Mouse (Mus musculus) lung, postnatal 25 days (tissue): ENCODE results near the gene Mier1.
"Not testable (repeated sequence)": the region's sequence is repeated elsewhere in the genome, so short reads cannot be mapped to it uniquely, and the experiment has no call there.

ENCODE experiments used
- DNase-seq: peaks from one replicate; pipeline ENCODE4 v3.0.0; 2022; ENCODE audit warnings: low spot score

Gene Mier1

DNA sequence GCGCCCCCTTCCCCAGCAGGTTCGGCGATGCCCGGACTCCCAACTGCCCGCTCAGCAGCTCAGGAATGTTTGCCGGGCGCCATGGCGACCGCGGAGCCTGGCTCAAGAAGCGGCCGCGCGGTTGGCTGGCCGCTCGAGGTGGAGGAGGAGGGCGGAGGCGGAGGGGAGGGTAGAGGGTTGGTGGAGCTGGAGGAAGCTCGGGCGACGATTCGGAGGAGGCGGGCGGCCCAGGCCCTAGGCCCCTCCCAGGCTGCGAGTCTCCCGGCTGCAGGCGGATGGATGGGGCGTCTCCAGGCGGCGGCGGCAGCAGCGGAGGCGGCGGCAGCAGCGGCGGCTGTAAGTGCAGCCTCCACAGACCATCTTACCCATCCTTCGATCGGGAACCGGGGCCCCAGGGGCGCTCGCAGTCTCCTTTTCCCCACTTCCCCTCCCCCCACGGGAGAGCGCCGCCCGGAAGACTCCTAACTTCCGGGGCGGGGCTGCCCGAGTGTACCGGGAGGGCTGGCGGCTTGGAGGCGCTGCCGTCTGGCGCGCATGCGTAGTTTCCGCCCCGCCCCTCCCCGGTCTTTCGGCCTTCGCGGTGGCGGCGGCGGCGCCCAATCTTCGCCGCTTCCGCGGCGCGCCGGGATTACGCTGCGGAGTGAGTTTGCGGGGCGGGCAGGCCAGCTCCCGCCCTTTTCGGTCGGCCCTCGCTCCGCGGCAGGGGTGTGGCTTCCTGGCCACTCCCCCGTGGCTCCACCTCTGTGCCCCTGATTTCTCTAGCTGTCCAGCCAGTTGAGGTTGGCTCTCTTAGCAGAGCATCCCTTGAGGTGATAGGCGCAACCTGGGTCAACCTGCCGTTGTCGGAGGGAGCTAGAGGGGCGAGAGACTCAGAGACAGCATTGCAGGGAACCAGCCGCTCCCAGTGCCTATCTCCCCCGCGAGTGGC lies at the start of gene Mier1, which contains the start of gene Wdr78:
Mier1 (plus strand) TSS at position 207 of the 928 bp plus-strand sequence.
Wdr78 (minus strand) TSS at position 372 of the 928 bp plus-strand sequence.
- DNase-seq: peak; percentile 97

DNA sequence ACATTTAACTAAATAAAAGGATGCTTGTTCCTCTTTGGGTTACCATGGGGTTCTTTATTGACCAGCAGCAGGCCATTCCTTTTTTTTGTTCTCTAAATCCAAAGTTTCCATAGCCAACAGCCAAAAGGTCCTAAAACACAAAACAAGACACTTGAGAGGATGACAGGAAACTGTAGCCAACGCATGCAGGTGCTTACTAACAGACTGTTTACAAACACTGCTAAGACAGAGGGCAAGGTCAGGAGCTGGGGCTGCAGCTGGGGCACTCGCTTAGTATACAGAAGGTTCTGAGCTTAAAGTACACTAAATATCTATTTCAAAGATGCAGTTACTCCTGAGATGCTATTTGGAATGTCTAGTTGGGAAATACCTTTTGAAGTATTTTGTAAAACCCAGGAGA lies 49.8 kb upstream of the Mier1 start:
- no peak for DNase-seq

DNA sequence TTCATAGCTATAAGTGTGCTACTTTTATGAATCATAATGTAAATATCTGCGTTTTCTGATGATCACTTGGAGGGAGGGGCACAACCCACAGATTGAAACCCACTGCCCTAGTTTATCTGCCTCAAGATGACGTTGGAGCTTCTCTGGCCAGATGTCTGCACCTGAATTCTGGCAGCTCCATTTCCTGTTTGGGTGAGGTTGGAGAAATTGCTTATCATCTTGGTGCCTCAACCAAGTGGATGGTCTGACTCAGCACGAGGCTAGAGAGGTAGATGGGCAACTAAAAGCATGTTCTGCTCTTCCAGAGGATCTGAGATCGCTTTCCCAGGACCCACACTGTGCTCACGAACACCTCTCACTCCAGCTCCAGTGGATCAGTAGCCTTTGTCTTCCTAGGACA lies 49.2 kb upstream of the Mier1 start:
- DNase-seq: no peak

DNA sequence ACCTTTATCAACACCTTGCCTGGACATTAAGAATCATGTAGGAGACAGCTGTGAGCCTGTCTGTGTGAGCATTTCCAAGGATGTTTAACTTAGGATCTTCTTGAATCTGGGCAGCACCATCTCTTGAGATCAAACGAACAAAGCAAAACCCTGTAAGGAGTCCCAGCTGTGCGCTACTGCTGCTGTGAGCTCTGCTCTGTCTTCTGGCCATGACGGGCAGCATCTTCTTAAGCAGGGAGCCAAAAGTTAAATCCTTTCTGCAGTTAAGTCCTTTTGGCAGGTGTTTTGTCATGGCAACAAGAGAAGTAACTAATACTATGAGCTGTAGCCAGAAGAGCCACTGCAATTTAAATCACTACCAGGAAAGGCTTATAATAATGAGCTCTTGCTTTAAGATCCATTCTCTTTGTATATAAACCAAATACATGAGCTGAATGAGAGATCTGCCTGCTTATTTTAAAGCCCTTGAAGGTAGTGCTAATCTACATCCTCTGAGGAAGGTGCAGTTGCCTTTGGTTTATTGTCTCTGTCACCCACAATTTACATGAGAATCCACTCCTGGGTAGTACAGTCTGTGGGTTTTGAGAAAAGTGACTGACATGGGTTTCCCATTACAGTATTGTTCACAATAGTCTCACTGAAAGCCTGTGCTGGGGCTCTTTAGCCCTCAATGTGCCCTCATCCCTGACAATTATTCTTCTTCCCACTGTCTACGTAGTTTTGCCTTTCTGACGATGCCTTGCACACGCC lies 46.1 kb upstream of the Mier1 start:
- DNase-seq: no peak

DNA sequence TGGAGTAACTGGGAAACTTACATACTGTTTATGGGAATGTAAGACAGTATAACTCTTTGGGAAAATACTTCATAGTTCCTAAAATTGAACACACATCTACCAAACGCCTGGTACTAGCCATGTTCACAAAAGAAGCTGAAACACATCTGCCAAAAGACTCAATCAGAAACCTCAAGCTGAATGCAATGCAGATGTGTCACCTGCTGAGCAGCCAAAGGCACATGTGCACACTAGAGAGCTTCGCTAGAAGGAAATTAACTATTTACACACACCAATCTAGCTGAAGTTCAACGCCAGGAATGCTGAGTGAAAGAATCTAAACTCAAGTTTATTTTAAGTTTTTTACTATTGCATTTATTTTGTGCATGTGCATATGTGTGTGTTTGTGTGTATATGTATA lies 43.6 kb upstream of the Mier1 start:
- no peak for DNase-seq

DNA sequence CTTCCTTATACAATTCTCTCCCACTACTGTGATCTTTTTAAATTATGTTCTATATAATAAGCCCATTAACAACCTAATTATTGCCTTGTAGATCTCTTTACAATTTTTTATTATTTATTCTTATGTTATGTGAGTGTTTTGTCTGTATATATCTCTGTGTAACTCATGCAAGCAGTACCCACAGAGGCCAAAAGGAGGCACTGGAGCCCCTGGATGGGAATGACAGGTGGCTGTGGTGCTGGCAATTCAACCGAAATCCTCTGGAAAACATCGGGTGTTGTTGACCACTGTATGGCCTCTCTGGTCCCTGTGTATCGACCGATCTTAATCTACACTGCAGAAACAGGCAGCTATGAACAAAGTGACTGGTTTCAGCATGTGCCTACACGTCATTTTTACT lies 29.0 kb upstream of the Mier1 start:
- DNase-seq: no peak

DNA sequence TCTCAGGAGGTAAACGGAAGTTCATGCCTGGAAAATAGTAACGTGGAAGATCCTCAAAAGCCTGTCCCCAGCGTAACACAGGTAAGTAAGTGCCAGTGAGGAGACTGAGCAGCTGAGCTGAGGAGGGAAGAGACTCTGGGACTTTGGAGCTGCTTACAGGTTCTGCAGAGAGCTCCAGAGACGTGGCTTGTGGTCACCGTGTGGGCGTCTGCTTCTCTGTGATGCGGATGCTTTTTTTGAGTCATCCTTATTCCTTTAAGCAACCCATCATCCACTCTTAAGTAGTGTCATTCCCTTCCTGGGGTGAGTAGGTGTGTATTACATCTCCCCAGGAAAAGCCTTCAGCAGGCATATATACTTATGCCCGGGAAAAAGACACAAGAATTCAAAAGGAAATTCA lies 18.3 kb upstream of the Mier1 start:
- DNase-seq: no peak

DNA sequence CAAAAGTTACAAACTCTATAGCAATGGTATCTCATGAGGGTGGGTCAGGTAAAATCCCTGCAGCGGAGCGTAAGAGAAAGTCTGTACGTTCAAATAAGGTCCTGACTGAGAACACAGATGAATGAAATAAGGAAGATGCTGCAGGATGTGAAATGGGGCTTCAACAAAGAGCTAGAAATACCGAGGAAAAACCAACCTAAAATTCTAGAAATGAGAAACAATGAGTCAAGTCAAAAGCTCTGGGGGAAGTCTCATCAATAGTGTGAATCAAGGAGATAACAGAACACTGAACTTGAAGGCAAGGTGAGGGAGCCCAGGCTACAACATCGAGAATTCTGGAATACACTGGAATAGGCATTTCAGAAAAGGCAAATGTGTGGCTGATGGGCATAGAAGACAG lies 15.7 kb upstream of the Mier1 start:
- DNase-seq: no peak

DNA sequence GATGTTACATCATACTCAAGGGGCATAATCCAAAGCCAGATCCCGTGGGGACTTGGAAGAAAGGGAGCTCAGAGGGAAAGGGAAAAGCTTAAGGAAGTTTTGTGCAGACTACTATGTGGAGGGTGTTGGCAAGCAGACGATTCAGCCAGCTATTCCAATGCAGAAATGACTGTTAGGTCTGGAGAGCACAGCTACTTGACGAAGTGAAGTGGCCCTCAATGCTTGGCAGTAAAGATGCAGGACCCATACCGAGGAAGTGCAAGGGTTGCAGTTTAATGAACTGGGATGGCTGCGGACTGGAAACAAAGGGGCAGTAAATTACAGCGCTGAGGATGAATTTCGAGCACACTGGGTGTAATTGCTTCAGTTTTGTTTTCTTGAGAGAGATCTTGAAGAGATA lies 1.5 kb upstream of the Mier1 start:
- DNase-seq: peak; percentile 76

DNA sequence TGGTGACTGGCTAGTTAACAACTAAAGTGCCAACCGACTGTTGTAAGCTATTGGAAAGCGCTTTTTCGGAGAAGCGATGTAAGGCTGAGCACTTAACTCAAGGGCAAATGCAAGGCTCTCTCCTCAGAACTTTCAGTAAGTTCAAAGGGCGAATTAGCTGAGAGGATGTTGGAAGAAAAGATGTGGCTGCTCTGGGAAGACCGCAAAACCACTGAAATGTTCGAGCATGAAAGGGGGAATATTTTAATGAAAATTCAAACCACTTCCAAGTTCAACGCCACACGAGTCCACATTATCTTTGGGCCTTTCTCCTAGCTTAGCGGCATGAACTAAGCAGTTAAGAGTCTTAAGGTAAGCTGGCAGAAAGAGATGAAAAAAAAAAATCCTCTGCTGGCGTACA lies 788 bp upstream of the Mier1 start:
- no peak for DNase-seq

DNA sequence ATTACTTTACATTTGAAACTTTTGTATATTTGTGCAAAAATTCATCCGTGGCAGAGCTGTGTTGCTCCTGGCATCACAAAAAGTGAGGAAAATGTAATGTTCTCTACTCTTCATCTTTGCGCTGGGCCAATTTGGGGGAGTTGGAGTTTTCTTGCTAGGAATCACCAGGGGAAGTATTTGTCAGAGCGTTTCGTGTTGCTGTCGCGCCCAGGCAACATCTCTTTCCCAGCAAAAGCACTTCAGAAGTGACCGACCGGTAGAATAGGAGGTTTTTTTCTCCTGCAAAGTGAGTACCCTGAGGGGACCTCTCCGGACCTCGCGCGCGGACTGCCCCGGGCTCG lies 4.7 kb downstream of the Mier1 start:
- no peak for DNase-seq

DNA sequence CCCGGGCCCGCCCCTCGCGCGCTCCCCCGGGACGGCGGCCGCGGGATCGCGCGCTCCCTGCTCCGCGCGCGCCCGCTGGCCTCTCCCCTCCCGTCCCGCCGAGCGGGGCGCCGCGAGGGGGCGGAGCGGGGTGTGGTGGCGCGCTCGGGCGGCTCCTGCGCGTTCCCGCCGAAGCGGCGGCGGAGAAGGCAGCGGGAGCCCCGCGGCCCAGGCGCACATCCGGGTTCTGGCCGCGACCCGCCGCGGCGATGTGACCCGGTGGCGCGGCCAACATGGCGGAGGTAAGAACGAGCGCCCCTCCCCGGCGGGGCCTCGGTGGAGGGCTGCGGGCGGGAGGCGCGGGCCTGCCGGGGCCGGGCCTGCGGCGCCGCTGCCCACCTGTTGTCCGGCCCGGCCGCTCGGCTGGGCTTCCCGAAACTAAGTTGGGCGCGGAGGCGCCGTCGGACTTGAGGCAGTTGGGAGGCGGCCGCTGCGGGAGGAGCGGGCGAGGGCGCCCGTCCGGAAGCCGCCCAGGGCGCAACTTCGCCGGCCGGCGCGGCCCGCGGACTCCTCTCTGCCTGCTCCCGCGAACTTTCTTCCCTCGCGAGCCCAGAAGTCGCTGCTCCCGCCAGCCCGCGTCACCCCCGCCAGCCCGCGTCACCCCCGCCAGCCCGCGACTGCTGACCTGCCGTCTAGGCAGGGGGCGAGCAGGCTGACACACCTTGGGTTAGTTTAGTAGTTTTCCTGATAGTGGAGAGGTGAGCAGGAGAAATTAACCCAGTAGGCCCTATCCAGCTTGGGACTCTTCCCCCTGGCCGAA lies 5.2 kb downstream of the Mier1 start:
- peak; percentile 79 for DNase-seq

DNA sequence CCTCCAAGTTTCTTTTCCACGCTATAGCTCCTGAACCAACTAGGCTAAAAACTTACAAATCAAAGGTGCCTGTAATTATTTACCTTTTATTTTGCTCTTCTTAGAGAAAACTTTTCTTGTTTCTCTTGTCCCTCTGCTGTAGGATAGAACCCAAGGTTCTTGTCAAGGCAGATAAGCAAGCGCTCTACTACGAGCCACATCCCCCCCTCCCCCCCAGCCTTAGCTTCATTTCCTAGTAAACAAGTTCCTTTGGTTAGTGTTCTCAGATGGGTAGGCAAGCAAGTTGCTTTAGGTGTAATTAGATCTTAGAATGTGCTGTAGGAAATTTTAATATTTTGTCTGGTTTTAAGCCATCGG lies 5.8 kb downstream of the Mier1 start:
- no peak for DNase-seq

DNA sequence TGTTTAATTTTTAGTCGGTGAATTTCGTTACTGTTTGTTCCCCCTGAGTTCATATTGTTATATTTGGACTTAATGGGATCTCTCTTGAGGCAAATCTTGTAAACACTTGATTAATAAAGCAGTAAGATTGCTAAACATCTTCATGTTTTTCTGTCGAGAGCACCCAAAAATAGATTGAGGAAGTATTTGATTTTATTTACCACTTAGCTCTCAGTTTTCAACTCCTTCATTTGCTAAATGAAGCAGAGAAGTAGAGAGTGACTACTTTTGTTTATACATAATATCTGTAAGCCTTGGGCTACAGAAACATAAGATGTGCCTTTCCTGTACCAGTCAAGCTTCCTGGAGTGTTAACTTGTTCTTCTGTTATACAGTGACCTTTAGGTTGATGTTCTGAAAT lies 6.2 kb downstream of the Mier1 start:
- DNase-seq: no peak

DNA sequence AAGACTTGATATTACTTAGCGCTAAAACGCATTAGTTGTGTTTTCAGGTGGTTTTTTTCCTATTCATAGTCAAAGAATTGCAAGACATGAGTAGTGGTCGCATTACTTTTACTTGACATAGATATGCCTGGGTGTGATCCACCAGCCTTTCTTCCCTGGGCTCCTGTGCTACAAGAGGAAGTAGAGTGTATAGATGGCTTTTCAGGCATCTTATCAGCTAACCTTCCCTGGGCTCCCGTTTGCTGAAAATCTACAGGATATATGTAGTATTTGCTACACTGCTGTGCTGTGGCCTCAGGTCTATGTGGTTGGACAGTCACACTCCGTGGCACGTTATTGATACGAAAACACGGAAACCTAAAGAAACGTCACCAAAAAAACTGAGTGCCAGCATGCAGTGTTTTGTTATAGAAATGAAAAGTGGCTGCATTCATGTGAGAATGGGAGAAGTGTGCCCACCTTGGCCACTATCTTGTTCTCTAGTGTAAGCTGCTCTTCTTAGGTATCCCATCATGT lies 6.7 kb downstream of the Mier1 start:
- DNase-seq: no peak

DNA sequence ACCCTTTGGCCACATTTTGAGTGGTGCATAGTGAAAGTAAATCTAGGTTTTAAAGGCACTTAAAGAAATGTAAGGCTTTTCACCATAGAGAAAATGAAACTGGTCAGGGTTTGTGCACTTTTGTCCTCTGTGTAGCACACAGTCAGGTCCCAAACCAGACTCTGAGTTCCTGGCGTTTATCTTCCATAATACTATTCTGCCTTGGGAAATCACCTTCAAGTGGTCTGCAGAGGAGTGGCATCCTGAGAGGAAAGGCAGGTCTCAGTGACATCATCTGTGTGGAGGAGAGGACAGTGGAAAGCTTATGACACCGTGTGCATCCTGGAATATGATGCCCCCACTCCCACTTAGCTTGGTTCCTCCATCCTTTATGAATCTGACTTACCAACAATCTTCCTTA lies 8.9 kb downstream of the Mier1 start:
- no peak for DNase-seq

DNA sequence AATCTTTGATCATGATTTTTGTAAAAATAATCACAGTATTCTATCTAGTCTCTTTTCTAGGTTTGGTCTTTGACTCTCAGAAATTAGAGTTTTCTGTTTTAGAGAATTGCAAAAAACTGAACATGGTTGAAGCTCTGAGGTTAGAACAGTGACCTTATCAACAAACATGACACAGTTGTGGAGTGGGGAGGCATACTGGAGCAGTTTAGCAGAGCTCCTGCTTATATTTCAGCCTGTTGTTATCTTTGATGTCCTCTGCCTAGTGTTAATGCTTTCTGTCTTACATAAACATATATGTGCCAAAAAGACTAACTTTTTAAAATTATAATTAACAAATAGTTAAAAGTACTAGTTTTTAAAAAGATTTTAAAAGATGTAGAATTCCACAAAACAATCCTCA lies 9.4 kb downstream of the Mier1 start:
- no peak for DNase-seq

DNA sequence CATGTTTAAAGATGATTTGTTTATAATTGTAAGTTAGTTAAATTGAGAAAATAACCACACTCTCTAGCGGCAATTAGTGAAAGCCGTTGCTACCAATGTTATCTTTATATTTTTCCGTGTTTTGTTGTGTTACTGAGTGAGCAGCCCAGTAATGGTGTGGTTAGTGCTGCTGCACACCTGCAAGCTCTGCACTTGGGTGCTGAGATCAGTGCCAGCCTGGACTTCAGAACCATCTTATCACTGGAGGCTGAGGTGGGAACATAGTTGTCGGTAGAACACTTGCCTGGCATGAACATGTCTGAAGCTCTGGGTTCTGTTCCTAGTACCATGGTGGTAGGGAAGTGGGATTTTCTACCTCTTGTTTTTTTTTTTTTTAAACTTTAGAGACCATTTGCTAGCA lies 12.3 kb downstream of the Mier1 start:
- DNase-seq: no peak

DNA sequence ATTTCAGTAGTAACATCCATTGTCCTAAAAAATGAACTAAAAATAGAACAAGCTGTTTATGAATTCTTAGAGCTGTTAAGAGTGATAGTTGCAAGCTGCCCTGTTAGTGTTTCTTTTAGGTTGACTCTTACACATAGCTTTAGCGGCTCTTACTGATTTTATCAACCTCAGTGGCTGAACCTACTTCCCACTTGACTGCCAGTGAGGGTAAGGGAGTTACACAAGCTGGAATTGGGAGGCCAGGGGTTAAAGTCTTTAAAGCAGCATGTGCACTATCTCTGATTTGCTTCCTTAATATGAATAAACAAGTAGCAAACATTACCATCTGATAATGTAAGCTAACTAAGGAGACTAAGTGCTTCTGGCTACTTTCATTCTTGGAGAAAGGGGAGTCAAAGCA lies 22.8 kb downstream of the Mier1 start:
- DNase-seq: no peak

DNA sequence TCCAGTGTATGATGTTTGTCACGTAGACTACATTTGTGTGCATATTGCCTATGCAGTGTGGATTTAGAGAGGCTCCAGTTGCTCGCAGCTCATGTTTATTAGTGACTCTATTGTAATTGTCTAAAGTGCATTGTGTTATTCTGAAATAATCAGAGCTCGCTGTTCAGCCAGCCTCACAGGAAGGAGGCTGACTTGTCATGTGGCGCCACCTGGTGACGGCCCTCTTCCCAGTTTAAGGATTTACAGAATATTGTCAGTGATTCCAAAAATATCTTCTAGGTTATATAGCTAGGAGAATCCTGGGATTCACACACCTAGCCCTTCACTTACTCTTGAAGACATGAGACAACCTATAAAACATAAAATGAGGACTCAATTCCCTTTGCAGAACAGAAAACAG lies 32.1 kb downstream of the Mier1 start:
- DNase-seq: peak; percentile 64

DNA sequence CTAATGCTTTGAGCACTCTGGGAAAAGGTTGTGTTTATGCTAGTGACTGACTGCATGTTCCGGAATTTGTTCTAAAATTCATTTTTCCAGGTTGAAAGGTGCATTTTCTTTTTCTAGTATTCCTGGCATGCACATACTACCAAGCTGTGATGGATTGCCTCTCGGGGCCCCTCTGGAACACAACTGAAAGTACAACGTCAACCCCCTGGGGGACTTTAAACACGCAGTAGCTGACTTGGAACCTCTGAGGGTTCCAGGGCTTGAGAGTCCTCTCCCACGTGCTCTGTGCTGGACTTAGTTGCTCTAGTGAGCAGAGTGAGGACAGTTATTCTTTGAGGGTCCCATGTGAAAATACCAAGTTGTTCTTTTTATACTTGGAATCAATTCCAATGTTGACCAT lies 37.8 kb downstream of the Mier1 start:
- no peak for DNase-seq

DNA sequence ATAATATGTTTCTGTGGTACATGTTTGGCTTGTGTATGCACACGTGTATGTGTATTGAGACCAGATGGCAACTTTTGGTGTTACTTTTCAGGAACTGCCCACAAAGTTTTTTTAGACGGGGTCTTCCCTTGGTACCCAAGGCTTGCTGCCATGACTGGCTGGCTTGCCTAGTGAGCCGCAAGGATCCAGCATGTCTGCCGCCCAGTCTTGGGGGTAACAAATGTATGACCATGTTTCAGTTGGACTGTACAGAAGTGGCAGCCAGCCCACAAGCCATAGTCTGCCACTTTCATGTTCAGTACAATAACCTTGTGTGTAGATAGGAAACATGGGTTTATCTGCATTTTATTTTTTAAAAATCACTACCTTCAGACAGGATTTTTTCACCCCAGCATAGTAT lies 44.6 kb downstream of the Mier1 start:
- no peak for DNase-seq

DNA sequence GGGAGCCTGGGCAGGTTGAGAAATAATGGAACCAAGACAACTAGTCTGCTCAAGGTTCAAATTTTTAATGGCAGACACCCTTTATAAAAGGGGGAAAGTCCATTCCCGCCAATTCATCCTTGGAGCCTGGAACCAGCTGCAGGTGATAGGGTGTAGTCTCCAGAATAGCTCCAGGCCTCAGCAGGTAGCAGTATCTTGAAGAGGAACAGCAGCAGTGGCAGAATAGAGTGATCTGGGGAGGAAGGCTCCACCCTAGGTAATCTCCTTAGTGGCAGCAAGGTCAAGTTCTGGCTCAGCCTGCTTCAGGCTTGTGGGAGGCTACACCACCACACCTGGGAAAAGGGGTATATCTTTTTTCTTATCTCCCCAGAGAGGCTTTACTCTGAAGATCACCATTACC lies 52.0 kb downstream of the Mier1 start:
- DNase-seq: not testable (repeated sequence)
